Mouse (Mus musculus) CD4-positive, CD25-positive, alpha-beta regulatory T cell, adult 2 months (primary cell): Measurements from ENCODE around the gene Cda.

Experiments
- DNase-seq: peaks from one replicate; pipeline ENCODE4 v3.0.0-alpha.2; 2012; ENCODE audit warnings: low read depth, low spot score

Gene Cda

DNA sequence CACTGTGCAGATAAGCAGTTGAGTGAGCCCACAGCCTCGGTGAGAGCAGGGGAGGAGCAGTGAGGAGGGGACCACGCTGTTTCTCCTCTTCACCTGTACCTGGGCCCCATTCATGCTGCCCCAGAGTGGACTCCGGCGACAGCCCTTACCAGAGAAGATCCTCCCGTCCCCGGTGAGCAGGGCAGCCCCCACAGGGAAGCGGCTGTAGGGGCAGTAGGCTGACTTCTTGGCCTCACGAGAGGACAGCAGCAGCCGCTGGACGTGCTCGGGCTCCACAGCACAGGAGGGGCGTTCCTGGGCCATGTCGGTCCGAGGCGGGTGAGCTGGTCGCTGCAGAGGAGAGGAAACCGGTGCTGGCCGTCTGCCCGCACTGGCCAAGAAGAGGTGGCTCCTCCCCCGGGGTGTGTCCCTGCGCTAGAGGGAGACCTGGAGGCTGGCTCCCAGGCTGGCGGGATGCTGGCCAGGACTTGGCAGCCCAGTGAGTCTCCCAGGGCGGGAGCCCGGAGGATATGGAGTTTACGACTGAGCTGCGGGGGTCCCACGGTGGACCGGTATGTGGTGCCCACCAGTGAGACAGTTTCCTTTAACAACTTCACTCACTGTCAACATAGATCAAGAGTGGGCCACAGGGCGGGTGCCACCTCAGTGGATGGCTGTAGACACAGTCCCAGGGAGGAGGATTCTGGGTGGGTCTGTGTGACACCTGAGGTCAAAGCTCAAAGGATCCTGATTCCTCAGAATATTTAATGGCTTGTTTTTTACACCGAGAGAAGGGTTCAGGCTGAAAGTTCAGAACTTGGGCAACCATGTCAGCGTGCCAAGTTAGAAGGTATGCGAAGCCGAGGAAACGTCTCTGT lies at the start of gene Cda:
Gene Cda (minus strand): TSS at position 352 of the 857 bp plus-strand sequence.
- no peak for DNase-seq

- no peak for DNase-seq
Observed at GRCm38 (mm10) chr4:138416414-138416813, 48.6 kb upstream of the Cda start.

- no peak for DNase-seq
Observed at GRCm38 (mm10) chr4:138415991-138416390, 48.2 kb upstream of the Cda start.

GRCm38 (mm10) chr4:138414725-138415124 lies 46.9 kb upstream of the Cda start:
- no peak for DNase-seq

DNA sequence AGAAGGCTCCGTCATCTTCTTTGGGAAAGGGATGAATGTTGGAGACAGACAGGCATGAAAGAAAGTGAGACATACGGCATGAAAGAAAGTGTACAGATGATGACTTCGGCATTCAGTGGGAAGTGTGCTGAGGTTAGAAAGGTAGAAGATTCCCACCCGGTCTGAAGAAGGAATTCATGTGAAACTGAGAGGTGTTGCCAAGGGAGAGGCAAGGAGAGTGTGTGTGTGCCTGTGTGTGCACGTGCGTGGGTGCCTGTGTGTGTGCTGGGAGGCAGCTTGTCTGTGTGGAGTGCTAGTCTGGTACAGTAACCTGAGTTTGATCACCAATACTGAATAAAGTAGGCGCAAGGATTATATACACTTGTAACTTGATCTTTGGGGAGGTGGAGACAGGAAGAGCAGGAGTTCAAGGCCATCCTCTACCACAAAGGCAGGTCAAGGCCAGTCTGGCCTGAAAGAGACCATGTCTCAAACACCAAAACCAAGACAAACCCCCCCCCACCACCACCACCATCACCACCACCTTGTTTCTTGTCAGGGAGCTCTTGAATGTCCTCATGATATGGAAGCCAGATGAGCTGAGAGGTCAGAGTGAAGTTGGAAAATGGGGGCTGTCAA lies 43.8 kb upstream of the Cda start:
- DNase-seq, result no peak

DNA sequence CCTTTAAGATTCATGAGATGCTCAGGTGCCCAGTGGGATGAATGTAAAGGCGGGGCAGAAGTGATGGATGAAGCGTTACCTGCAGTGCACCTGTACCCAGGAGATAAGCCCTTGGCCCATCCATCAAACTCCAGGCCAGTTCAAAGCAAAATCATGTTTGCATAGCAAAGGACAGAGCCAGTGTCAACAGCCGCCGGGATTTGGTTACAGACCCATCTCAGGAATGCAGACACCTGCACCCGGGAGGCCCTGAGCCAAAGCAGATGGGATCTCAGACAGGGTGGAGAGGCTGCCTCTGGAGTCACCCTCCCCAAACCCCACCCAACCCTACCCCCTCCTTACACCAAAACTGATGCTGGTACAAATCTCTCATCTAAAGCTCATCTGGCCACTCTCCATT lies 43.2 kb upstream of the Cda start:
- DNase-seq, result no peak

DNA sequence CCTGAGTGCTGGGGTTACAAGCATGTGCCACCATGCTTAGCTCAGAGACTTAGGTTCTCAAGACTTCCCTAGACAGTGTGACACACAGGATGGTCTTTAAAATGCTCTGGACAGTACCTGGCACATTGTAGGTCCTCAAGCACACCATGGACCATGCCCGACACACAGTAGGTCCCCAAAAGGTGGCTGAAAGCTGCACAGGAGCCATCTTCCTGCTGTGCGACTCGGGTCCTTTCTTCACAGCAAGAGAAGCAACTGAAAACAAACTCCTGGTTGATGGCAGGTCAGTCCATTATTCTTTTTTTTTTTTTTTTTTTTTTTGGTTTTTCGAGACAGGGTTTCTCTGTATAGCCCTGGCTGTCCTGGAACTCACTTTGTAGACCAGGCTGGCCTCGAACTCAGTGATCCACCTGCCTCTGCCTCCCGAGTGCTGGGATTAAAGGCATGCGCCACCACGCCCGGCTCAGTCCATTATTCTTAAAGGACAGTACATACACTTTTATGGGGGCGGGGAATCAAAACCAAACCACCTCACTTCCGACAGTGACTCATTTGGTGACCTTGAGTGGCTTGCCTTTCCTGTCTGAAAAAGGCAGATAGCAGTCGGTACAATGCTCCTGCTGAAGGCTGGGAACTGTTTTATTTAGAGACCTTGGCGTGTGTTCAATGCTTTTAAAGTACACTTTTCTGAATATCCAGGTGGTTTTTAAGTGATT lies 39.8 kb upstream of the Cda start:
- peak; percentile 49 for DNase-seq

- peak; percentile 63 for DNase-seq
Observed at GRCm38 (mm10) chr4:138404806-138405205, 37.0 kb upstream of the Cda start.

- DNase-seq, result no peak
Observed at GRCm38 (mm10) chr4:138396711-138397110, 28.9 kb upstream of the Cda start.

GRCm38 (mm10) chr4:138395971-138396645 lies 28.3 kb upstream of the Cda start, which contains the start of gene Fam43b:
Gene Fam43b, minus strand, starts transcription at chr4:138396528.
- DNase-seq, result no peak

DNA sequence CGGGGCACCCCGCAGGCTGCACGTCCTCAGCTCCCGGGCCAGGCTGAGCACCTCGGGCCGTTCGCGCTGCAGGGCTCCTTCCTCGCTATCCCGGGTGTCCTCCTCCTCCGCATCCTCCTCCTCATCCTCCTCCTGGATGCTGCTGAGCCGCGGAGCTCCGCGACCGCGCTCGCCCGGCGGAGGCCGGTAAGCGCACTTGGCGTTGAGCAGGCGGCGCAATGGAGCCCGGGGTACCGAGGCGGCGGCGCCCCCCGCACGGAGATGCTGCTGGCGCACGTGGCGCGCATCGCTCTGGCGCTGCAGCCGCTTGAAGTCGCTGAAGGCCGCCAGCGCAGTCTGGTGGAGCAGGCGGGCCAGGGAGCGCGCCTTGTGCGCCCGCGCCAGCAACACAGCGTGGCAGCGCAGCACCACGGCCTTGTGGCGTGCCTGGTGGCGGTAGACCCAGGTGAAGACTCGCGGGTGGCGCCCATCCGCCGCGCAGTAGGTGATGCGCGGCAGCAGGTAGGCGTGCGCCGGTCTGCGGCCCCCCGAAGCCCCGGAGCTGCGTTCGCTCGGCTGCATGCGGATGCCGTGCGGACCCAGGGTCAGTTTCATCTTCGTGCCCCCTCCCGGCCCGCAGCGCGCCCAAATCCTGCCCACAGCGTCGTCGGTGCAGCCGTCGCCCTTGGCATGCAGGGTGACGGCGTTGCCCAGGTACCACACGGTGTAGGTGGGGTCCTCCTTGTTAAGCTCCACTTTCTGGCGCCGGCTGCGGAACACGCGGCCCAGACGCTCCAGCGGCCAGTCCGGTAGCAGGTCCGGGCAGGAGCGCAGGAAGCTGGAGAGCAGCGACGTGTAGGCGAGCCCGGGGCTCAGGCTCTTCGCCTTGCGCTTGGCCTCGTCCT lies 27.5 kb upstream of the Cda start:
- DNase-seq, result no peak

DNA sequence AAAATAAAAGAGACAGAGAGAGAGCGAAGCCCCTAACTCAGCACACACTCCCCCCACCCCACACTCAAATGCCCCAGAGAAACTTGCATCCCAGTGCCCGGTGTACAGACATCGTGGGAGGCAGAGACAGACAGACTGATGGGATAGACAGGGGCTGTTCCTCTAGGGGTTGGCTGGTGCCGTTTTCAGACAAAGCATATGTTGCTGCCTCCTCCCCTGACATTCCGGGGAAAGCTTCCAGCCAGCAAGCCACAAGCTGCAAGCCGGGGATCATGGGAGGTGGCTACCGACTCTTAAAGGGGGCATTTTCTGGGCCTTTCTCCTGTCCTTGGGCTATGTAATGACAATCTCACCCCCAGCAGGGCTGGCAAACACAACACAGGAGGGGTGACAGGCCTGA lies 25.9 kb upstream of the Cda start:
- DNase-seq, result no peak

DNA sequence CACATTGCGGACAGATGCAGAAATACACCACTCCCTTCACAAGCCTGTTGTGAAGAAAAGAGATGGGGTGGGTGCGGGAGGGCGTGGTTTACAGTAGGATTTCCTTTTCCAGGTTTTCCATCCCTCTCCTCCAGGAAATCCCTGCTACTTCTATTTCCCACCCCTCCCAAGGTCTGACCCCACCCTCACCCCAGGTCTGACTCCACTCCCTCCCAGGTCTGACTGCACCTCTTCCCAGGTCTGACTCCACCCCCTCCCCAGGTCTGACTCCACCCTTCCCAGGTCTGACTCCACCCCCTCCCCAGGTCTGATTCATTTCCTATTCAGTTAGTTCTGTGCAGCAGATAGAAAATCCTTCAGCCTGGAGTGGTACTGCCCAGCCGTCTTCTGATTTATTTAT lies 16.0 kb upstream of the Cda start:
- DNase-seq, result no peak

- DNase-seq, result peak; percentile 6
Observed at GRCm38 (mm10) chr4:138382462-138382861, 14.7 kb upstream of the Cda start.

GRCm38 (mm10) chr4:138380132-138380689 lies 12.4 kb upstream of the Cda start:
- DNase-seq, result no peak

GRCm38 (mm10) chr4:138379091-138379840 lies 11.5 kb upstream of the Cda start:
- peak; percentile 35 for DNase-seq

GRCm38 (mm10) chr4:138377526-138377925 lies 9.7 kb upstream of the Cda start:
- no peak for DNase-seq

DNA sequence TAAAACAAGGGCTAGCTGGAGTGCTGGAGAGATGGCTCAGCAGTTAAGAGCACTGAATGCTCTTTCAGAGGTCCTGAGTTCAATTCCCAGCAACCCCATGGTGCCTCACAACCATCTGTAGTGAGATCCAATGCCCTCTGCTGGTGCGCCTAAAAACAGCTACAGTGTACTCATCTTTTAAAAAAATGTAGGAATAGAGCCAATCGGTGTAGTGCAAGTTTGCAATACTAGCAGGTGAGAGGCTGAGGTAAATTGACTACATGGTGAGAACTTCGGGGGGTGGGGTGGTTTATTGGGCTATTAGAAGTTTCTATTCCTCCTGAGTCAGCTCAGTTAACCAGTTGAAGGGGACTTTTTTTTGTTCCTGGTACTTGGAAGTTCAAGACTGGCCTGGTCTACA lies 7.3 kb upstream of the Cda start:
- no peak for DNase-seq

DNA sequence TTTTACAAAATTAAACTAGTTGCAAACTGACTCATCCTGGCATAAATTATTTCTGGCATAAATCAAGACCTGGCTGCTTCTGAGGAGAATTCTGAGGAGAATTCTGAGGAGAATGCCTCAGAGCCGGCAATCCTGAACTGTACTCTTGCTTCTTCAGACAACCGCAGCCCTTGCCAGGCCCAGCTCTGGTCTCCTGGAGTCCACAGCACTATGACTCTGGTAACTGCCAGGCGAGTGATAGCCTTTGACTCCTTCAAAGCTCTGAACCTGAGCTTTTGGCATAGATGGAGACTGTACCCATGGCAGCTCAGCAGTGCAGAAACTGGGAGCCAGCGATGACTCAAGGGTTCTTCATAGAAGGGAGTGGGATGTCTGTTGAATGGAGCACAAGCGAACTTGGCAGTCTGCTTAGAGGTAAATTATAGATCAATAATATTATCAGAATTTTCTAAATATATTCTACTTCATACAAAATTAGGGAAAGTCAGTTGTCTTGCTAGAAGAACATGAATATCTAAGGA lies 3.3 kb upstream of the Cda start:
- DNase-seq, result no peak
